Mouse (Mus musculus) kidney, embryonic 14.5 days (tissue): ENCODE results near the gene Ror2. TPM values are rescaled to one million over a fixed set of nuclear protein-coding genes. Genes with fewer than 3 reads are reported as not detected.
A peak's percentile ranks its signal among the peaks of the same experiment; 100 is the strongest.

ENCODE experiments used
- ATAC-seq: fragments of 200-750 bp; cut with Nextera tagmentation; 2 replicates; pipeline ENCODE4 v1.8.0; 2017; ENCODE audit warnings: moderate number of reproducible peaks, mild to moderate bottlenecking, moderate TSS enrichment, moderate library complexity; ENCODE audit not compliant: low FRiP score, low TSS enrichment
- H3K27ac ChIP-seq: fragments of 300-500 bp; sonication (generic); 2 replicates; pipeline ENCODE4 v1.5.1; 2014; ENCODE audit warnings: low read depth, mild to moderate bottlenecking, low read length, moderate library complexity, mixed read lengths
- H3K27me3 ChIP-seq: fragments of 300-500 bp; sonication (generic); 2 replicates; pipeline ENCODE4 v1.6.1; 2014; ENCODE audit warnings: mild to moderate bottlenecking, low read length; ENCODE audit not compliant: control insufficient read depth, insufficient read depth
- H3K36me3 ChIP-seq: fragments of 300-500 bp; sonication (generic); 2 replicates; pipeline ENCODE4 v1.6.1; 2014; ENCODE audit warnings: low read length, mixed read lengths; ENCODE audit not compliant: control insufficient read depth, insufficient read depth
- H3K4me1 ChIP-seq: fragments of 300-500 bp; sonication (generic); 2 replicates; pipeline ENCODE4 v1.6.1; 2014; ENCODE audit warnings: low read length, mixed read lengths; ENCODE audit not compliant: control insufficient read depth, insufficient read depth
- H3K4me2 ChIP-seq: fragments of 300-500 bp; sonication (generic); replicated peaks from 2 replicates; pipeline ENCODE4 v1.6.1; 2014; ENCODE audit warnings: low read depth, mild to moderate bottlenecking, low read length
- H3K4me3 ChIP-seq: fragments of 300-500 bp; sonication (generic); 2 replicates; pipeline ENCODE4 v1.5.1; 2014; ENCODE audit warnings: mild to moderate bottlenecking, low read length
- H3K9ac ChIP-seq: fragments of 300-500 bp; sonication (generic); 2 replicates; pipeline ENCODE4 v1.6.1; 2014; ENCODE audit warnings: low read depth, mild to moderate bottlenecking, low read length, moderate library complexity
- H3K9me3 ChIP-seq: fragments of 300-500 bp; sonication (generic); 2 replicates; pipeline ENCODE4 v1.6.1; 2016; ENCODE audit warnings: low read length; ENCODE audit not compliant: control insufficient read depth
- WGBS: fragments of 180-500 bp; shearing (Covaris S2); extraction: QIAGEN DNeasy Blood & Tissue Kit; methylation state at CpG from one replicate; pipeline ENCODE4 v1.1.7; 2014; 5-methylcytosine and 5-hydroxymethylcytosine counted together
- polyA plus RNA-seq: library from polyadenylated mRNA; unstranded; fragments of >200 nt; fragmentation: Nextera tagmentation; extraction: Ambion mirVana; gene quantifications from 2 replicates; pipeline ENCODE4 v1.2.1, GENCODE M21; 2014

Gene Ror2
- polyA plus RNA-seq, 1 experiment from 2014 or later, result 7.3 TPM

- H3K27ac ChIP-seq, result peak overlapping the region; percentile 52; the same call in 1 of the 2 replicates
- peak overlapping the region; percentile 17 for H3K4me3 ChIP-seq
- H3K4me1 ChIP-seq, result peaks cover 12% of the 10 kb centered on the region
- peak overlapping the region; percentile 41 for H3K4me2 ChIP-seq
- WGBS, result under 1% methylated on average over 15 of the region's 15 CpGs
- peak overlapping the region; percentile 32 for H3K9ac ChIP-seq
- H3K36me3 ChIP-seq, result no peaks in the 10 kb centered on the region
- no peaks in the 10 kb centered on the region for H3K27me3 ChIP-seq
- peak; percentile 85 for ATAC-seq
- H3K9me3 ChIP-seq, result no peaks in the 10 kb centered on the region
Measured at GRCm38 (mm10) chr13:53309661-53310160, 23.8 kb upstream of the Ror2 start.

- Histone ChIP-seq H3K27ac (peak overlapping the region; percentile 52; the same call in 1 of the 2 replicates), H3K36me3 (no peaks in the 10 kb centered on the region), H3K4me1 (peaks cover 12% of the 10 kb centered on the region), H3K4me2 (peak overlapping the region; percentile 41), H3K9ac (peak overlapping the region; percentile 32; the same call in 1 of the 2 replicates), H3K27me3 (no peaks in the 10 kb centered on the region), H3K4me3 (peak overlapping the region; percentile 17; the same call in 1 of the 2 replicates), H3K9me3 (no peaks in the 10 kb centered on the region)
- ATAC-seq, result peak; percentile 18; the same call in 1 of the 2 replicates
- WGBS, result 13% methylated on average over 9 of the region's 9 CpGs
Measured at GRCm38 (mm10) chr13:53309148-53309547, 23.2 kb upstream of the Ror2 start.

DNA sequence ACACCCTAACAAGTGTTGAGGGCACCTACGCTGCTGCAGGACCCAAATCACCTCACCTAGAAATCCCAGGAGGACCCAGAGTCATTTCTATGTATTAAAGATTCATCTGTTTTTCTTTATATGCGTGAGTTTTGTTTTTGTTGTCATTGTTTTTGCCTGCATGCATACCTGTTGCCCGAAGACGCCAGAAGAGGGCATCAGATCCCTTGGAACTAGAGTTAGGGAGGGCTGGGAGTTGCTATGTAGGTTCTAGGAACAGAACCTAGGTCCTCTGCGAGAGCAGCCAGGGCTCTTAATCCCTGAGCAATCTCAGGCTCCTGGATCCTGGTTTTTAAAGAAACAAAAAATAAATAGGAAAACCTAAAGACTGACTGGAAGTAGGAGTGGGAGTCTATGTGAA, 20.9 kb upstream of the Ror2 start:
- no peaks in the 10 kb centered on the region for H3K27me3 ChIP-seq
- peaks cover 12% of the 10 kb centered on the region for H3K4me1 ChIP-seq
- no peak overlapping the region for H3K4me3 ChIP-seq
- 80% methylated on average over 5 of the region's 5 CpGs for WGBS
- no peak overlapping the region for H3K27ac ChIP-seq
- no peaks in the 10 kb centered on the region for H3K9me3 ChIP-seq
- no peak overlapping the region for H3K9ac ChIP-seq
- no peak for ATAC-seq
- H3K4me2 ChIP-seq, result no peak overlapping the region
- H3K36me3 ChIP-seq, result no peaks in the 10 kb centered on the region

DNA sequence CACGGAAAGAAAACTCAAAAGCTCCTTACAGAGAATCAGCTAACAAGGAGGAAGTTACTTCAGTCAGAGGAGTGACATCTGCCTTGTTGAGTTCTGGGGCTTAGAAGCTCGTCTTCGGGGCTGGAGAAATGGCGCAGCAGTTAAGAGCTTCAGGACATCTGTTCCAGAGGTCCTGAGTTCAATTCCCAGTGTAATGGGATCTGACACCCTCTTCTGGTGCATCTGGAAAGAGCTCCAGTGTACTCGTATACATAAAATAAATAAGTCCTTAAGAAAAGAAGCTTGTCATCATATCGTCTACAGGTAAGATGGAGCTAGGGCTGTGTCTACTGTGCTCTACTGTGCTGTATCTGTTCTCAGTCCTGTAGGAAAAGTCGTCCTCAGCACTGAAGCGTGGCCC, 19.3 kb upstream of the Ror2 start:
- Histone ChIP-seq H3K9ac (no peak overlapping the region), H3K27me3 (peaks cover 3% of the 10 kb centered on the region; the same call in 1 of the 2 replicates), H3K4me1 (peaks cover 7% of the 10 kb centered on the region), H3K4me3 (no peak overlapping the region), H3K9me3 (no peaks in the 10 kb centered on the region), H3K27ac (no peak overlapping the region), H3K36me3 (no peaks in the 10 kb centered on the region), H3K4me2 (no peak overlapping the region)
- ATAC-seq, result no peak
- 83% methylated on average over 8 of the region's 8 CpGs for WGBS

DNA sequence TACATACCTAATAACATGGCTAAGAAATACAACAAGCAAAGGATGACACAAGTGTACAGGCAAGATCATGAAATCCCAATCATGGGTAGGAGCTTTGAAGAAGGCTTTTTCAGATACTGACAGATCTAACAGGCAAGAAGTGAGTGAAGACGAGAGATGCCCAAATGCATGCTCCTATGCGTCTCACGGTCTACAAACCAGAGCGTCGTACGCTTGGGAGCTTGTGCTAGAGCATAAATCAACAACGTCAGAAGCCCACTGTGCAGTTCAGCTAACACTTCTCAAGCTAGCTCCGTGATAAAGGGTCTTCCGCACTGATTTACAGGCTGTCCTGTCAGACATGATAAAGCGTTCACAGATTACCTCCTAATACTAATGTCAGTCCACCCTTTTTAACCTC, 16.8 kb upstream of the Ror2 start:
- Histone ChIP-seq H3K9ac (no peak overlapping the region), H3K4me3 (no peak overlapping the region), H3K27me3 (peaks cover 3% of the 10 kb centered on the region; the same call in 1 of the 2 replicates), H3K27ac (no peak overlapping the region), H3K36me3 (no peaks in the 10 kb centered on the region), H3K9me3 (no peaks in the 10 kb centered on the region), H3K4me2 (no peak overlapping the region), H3K4me1 (no peaks in the 10 kb centered on the region)
- peak; percentile 64; the same call in 1 of the 2 replicates for ATAC-seq
- 20% methylated on average over 10 of the region's 10 CpGs for WGBS

DNA sequence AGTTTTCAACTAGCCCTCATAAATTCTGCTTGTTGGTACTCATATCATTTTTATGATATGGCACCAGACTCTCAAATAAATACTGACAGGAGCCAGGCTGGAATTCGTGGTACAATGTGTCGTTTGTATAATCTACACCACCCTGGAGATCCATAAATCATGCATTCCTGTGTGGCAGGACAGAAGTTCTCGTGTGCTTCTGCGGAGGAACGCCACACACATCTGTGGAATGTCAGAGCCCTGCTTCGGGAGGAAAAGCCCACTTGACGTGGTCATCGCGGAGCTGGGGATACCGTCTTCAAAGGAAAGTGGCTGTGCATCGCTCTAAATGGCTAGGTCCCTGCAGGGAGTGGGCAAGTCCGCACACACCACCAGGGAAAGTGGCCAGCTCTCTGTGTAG, 7.1 kb upstream of the Ror2 start:
- H3K4me2 ChIP-seq, result no peak overlapping the region
- 27% methylated on average over 12 of the region's 12 CpGs for WGBS

DNA sequence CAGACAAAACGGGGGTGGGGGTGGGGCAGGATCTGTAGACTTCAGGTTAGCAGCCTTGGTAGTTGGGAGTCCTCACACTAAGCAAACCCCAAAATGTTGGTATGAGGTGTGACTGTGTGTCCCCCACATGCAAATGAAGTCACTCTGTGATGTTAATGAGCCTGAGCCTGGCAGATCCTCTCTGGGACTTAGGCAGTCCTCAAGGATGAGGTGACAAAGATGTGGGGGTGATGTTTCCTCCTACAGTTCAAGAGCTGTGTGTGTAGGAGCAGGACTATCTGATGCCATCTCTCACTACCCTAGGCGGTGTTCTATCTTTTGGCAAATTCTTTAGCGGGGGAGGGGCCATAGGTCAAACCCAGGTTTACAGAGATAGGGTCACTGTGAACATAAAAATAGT, 6.3 kb upstream of the Ror2 start:
- Histone ChIP-seq H3K4me1 (peaks cover 11% of the 10 kb centered on the region), H3K36me3 (no peaks in the 10 kb centered on the region), H3K4me3 (no peak overlapping the region)

More for the DNA sequence above, 7.1 kb upstream of the Ror2 start:
- no peaks in the 10 kb centered on the region for H3K9me3 ChIP-seq
- H3K4me1 ChIP-seq, result peaks cover 13% of the 10 kb centered on the region
- H3K9ac ChIP-seq, result no peak overlapping the region
- H3K4me3 ChIP-seq, result no peak overlapping the region
- ATAC-seq, result 0 out of 2 replicates have a peak, but pooled peaks have one; percentile 49
- H3K27ac ChIP-seq, result no peak overlapping the region
- H3K36me3 ChIP-seq, result no peaks in the 10 kb centered on the region
- 0 out of 2 replicates have a peak, but pooled peaks cover 3% of the 10 kb centered on the region for H3K27me3 ChIP-seq

GRCm38 (mm10) chr13:53285261-53285755, 616 bp downstream of the Ror2 start:
- Histone ChIP-seq H3K27ac (no peak overlapping the region), H3K4me2 (peak overlapping the region; percentile 76), H3K27me3 (0 out of 2 replicates have a peak, but pooled peaks cover under 1% of the 10 kb centered on the region), H3K9me3 (no peaks in the 10 kb centered on the region), H3K4me3 (peak overlapping the region; percentile 66), H3K4me1 (peaks cover 10% of the 10 kb centered on the region; the same call in 1 of the 2 replicates), H3K9ac (peak overlapping the region; percentile 73), H3K36me3 (no peaks in the 10 kb centered on the region)
- under 1% methylated on average over 34 of the region's 35 CpGs for WGBS
- peak; percentile 32 for ATAC-seq

More for the DNA sequence above, 6.3 kb upstream of the Ror2 start:
- no peak overlapping the region for H3K27ac ChIP-seq
- 30% methylated on average over 3 of the region's 3 CpGs for WGBS
- H3K4me2 ChIP-seq, result no peak overlapping the region
- ATAC-seq, result no peak
- 0 out of 2 replicates have a peak, but pooled peaks cover 3% of the 10 kb centered on the region for H3K27me3 ChIP-seq
- no peak overlapping the region for H3K9ac ChIP-seq
- no peaks in the 10 kb centered on the region for H3K9me3 ChIP-seq

- H3K9me3 ChIP-seq, result no peaks in the 10 kb centered on the region
- peak overlapping the region; percentile 73 for H3K9ac ChIP-seq
- H3K36me3 ChIP-seq, result no peaks in the 10 kb centered on the region
- no peak overlapping the region for H3K27ac ChIP-seq
- peak overlapping the region; percentile 66 for H3K4me3 ChIP-seq
- under 1% methylated on average over 17 of the region's 17 CpGs for whole genome bisulfite sequencing
- H3K4me1 ChIP-seq, result peaks cover 10% of the 10 kb centered on the region; the same call in 1 of the 2 replicates
- no peaks in the 10 kb centered on the region for H3K27me3 ChIP-seq
- ATAC-seq, result 0 out of 2 replicates have a peak, but pooled peaks have one; percentile 5
- H3K4me2 ChIP-seq, result peak overlapping the region; percentile 76
Measured at GRCm38 (mm10) chr13:53284740-53285191, 1.2 kb downstream of the Ror2 start.
